8 mouse cellular contexts compared by ENCODE assay signal in the genomic region with DNA sequence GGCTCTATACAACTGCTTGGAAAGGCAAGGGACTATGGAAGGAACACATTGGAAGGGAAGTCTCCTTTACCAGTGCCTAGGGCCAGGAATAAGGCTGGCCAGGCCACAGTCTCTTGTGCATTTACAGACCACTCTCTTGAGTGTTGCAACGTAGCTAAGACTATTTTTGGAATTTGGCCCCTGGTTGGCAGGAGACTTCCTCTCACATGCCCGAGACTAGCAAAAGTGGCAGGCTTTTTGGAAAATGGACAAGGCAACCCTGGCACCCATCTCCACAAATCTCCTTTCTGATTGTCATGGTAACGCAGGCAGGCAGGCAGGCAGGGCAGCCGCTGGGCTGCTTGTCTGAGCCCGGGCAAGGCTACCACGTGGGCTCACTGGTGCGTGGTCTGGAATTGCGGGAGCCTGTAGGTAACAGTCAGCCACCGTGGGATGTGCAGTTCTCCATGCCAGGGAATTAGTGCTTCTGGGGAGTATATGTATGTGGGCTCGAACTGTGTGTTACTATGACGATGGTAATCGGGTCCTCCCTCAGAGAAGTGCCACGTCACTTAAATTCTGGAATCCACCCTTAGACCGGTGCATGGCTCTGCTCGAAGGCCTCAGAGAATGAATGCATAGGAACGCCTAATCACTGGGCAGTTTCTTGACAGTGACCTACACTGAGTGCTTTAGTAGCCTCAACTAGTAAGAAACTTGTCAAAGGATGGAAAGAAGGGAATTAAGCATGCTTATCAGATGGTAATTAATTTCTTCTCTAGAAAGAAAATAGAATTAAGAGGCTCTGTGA. TPM values are rescaled to one million over a fixed set of nuclear protein-coding genes. Genes with fewer than 3 reads are reported as not detected.
DNase-seq lines count a peak whose midpoint lies in the region; ATAC-seq lines count a peak whose summit lies in the region.

No protein-coding gene starts in this region.

- no peaks in the 10 kb centered on the region for H3K27me3 ChIP-seq in hindbrain, embryonic 13.5 days
- H3K27me3 ChIP-seq in midbrain, embryonic 10.5 days (ENCODE audit: low read depth, poor library complexity, severe bottlenecking), result no peaks in the 10 kb centered on the region
- H3K27me3 ChIP-seq in embryonic facial prominence, embryonic 10.5 days (replicated peaks; ENCODE audit: low read depth, poor library complexity, severe bottlenecking), result no peaks in the 10 kb centered on the region

- H3K9me3 ChIP-seq in hindbrain, embryonic 13.5 days, result no peaks in the 10 kb centered on the region
- H3K9me3 ChIP-seq in midbrain, embryonic 10.5 days (replicated peaks), result no peaks in the 10 kb centered on the region
- H3K9me3 ChIP-seq in embryonic facial prominence, embryonic 10.5 days, result no peaks in the 10 kb centered on the region

- H3K4me2 ChIP-seq in hindbrain, embryonic 13.5 days, result peak overlapping the region; percentile 29

- no peak overlapping the region for H3K9ac ChIP-seq in hindbrain, embryonic 13.5 days

- H3K27ac ChIP-seq in hindbrain, embryonic 13.5 days, result no peak overlapping the region
- H3K27ac ChIP-seq in midbrain, embryonic 10.5 days (replicated peaks), result no peak overlapping the region
- H3K27ac ChIP-seq in embryonic facial prominence, embryonic 10.5 days (replicated peaks), result no peak overlapping the region

- peak; percentile 14 for DNase-seq in adrenal gland, adult 8-10 months
- DNase-seq in cerebellum, adult 11-12 months, result peak; percentile 45
- DNase-seq in midbrain, embryonic 10.5 days (ENCODE audit: low spot score), result peak; percentile 37
- DNase-seq in urinary bladder, postnatal 25 days (ENCODE audit: low spot score), result no peak
- DNase-seq in lung, postnatal 36 days, result no peak
- no peak for DNase-seq in embryonic facial prominence, embryonic 10.5 days (ENCODE audit: low spot score)

- no peaks in the 10 kb centered on the region for H3K36me3 ChIP-seq in hindbrain, embryonic 13.5 days
- H3K36me3 ChIP-seq in midbrain, embryonic 10.5 days, result no peaks in the 10 kb centered on the region
- no peaks in the 10 kb centered on the region for H3K36me3 ChIP-seq in embryonic facial prominence, embryonic 10.5 days (replicated peaks)

- WGBS in hindbrain, embryonic 13.5 days, result 41% methylated on average over 16 of the region's 16 CpGs
- WGBS in midbrain, embryonic 10.5 days, result 51% methylated on average over 16 of the region's 16 CpGs
- WGBS in embryonic facial prominence, embryonic 10.5 days, result 69% methylated on average over 16 of the region's 16 CpGs

- peaks cover 11% of the 10 kb centered on the region for H3K4me1 ChIP-seq in hindbrain, embryonic 13.5 days (replicated peaks)
- peaks cover 25% of the 10 kb centered on the region for H3K4me1 ChIP-seq in midbrain, embryonic 10.5 days
- no peaks in the 10 kb centered on the region for H3K4me1 ChIP-seq in embryonic facial prominence, embryonic 10.5 days

- no peak overlapping the region for H3K4me3 ChIP-seq in hindbrain, embryonic 13.5 days
- 0 out of 2 replicates have a peak overlapping the region, but pooled peaks have one; percentile 4 for H3K4me3 ChIP-seq in midbrain, embryonic 10.5 days
- H3K4me3 ChIP-seq in embryonic facial prominence, embryonic 10.5 days, result no peak overlapping the region

- peak; percentile 91 for ATAC-seq in hindbrain, embryonic 13.5 days (ENCODE audit: low FRiP score)
- ATAC-seq in megakaryocyte, adult 5-6 weeks (ENCODE audit: poor library complexity, severe bottlenecking), result no peak

RNA-seq across cellular contexts. Expression of a gene that starts 19.4 kb away (rescaled TPM):
- total RNA-seq in adrenal gland, adult 8-10 months (2022), result under 1 TPM; 0.48 to 0.77 (median 0.58) TPM
- polyA plus RNA-seq in hindbrain, embryonic 13.5 days (2015; fragmentation: Nextera tagmentation; extraction: Ambion mirVana), result 34.1 and 37.9 TPM in 2 replicates
- polyA plus RNA-seq in midbrain, embryonic 10.5 days (2016; fragmentation: Nextera tagmentation; extraction: Ambion mirVana), result 8.9 and 11.3 TPM in 2 replicates
- not detected in 2 replicates for total RNA-seq in megakaryocyte, adult 5-6 weeks (2015)
- total RNA-seq in megakaryocyte, adult 5-6 weeks (2017), result not detected in 2 replicates
- 3.6 and 4.9 TPM in 2 replicates for polyA plus RNA-seq in embryonic facial prominence, embryonic 10.5 days (2016; fragmentation: Nextera tagmentation; extraction: Ambion mirVana)

Comparison
In these comparisons a context has a peak if more than half of its experiments do, and no peak if none do; other contexts are left out.
1. DNase-seq: peak in adrenal gland, adult 8-10 months (single experiment), cerebellum, adult 11-12 months (single experiment) and midbrain, embryonic 10.5 days (single experiment); none in urinary bladder, postnatal 25 days (single experiment), lung, postnatal 36 days (single experiment) and embryonic facial prominence, embryonic 10.5 days (single experiment).